Mouse (Mus musculus) liver, postnatal 0 days (tissue): ENCODE data around the gene Limd2. TPM values are rescaled to one million over a fixed set of nuclear protein-coding genes. Genes with fewer than 3 reads are reported as not detected.

ENCODE experiments used
- ATAC-seq: fragments of 200-750 bp; cut with Nextera tagmentation; 2 replicates; pipeline ENCODE4 v1.8.0; 2017; ENCODE audit warnings: mild to moderate bottlenecking, moderate library complexity
- DNase-seq: peaks from one replicate; pipeline ENCODE4 v3.0.0-alpha.2; 2016
- H3K27ac ChIP-seq: fragments of 300-500 bp; sonication (generic); 2 replicates; pipeline ENCODE4 v1.5.1; 2014; ENCODE audit warnings: antibody characterized with exemption, moderate library complexity, mild to moderate bottlenecking, low read depth
- H3K27me3 ChIP-seq: fragments of 300-500 bp; sonication (generic); 2 replicates; pipeline ENCODE4 v1.6.1; 2014; ENCODE audit warnings: low read length, control low read depth, mixed read lengths; ENCODE audit not compliant: insufficient read depth
- H3K36me3 ChIP-seq: fragments of 300-500 bp; sonication (generic); replicated peaks from 2 replicates; pipeline ENCODE4 v1.6.1; 2014; ENCODE audit warnings: mild to moderate bottlenecking, control low read depth, low read length, moderate library complexity, mixed read lengths; ENCODE audit not compliant: insufficient read depth
- H3K4me1 ChIP-seq: fragments of 300-500 bp; sonication (generic); 2 replicates; pipeline ENCODE4 v1.6.1; 2014; ENCODE audit warnings: antibody characterized with exemption, mild to moderate bottlenecking, control low read depth; ENCODE audit not compliant: insufficient read depth
- H3K4me2 ChIP-seq: fragments of 300-500 bp; sonication (generic); 2 replicates; pipeline ENCODE4 v1.6.1; 2014; ENCODE audit warnings: low read depth, mild to moderate bottlenecking, low read length, moderate library complexity, mixed read lengths
- H3K4me3 ChIP-seq: fragments of 300-500 bp; sonication (generic); 2 replicates; pipeline ENCODE4 v1.5.1; 2014; ENCODE audit warnings: low read depth, low read length
- H3K9ac ChIP-seq: fragments of 300-500 bp; sonication (generic); replicated peaks from 2 replicates; pipeline ENCODE4 v1.6.1; 2014; ENCODE audit warnings: mild to moderate bottlenecking, moderate library complexity
- H3K9me3 ChIP-seq: fragments of 300-500 bp; sonication (generic); 2 replicates; pipeline ENCODE4 v1.6.1; 2016; ENCODE audit warnings: mild to moderate bottlenecking, control low read depth, low read length, mixed read lengths
- CTCF ChIP-seq: sonication (generic); IDR thresholded peaks from 2 replicates; pipeline ENCODE4 v1.5.1; 2016; ENCODE audit warnings: antibody characterized with exemption, low read depth
- EP300 ChIP-seq: IDR thresholded peaks from 2 replicates; pipeline ENCODE4 v1.6.1; 2016; ENCODE audit warnings: antibody characterized with exemption, low read depth, mild to moderate bottlenecking
- WGBS: fragments of 180-500 bp; shearing (Covaris S2); extraction: QIAGEN DNeasy Blood & Tissue Kit; methylation state at CpG from one replicate; pipeline ENCODE4 v1.1.7; 2014; ENCODE audit not compliant: insufficient replicate concordance; 5-methylcytosine and 5-hydroxymethylcytosine counted together
- polyA plus RNA-seq: library from polyadenylated mRNA; unstranded; fragments of >200 nt; fragmentation: Nextera tagmentation; extraction: Ambion mirVana; gene quantifications from 2 replicates; pipeline ENCODE4 v1.2.1, GENCODE M21; 2015

The Limd2 gene
- polyA plus RNA-seq, 1 experiment from 2014 or later = 77.5 TPM

DNA sequence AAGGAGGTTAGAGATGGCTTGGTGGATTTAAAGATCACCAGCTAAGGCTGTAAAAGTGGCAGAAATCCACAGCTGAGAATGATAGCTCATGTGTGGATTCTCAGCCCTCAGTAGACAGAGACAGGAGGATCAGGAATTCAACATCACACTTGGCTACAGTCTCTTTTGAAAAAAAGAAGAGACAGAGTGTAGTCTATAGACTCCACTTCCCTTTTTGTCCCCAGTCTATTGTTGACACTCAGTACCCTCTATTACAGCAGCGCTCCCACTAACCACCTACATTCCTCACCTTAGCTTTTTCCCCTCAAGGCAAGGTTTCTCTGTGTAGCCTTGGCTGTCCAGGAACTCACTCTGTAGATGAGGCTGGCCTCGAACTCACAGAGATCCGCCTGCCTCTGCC, 31.1 kb upstream of the Limd2 start:
- Histone ChIP-seq H3K9ac (no peak overlapping the region), H3K4me2 (0 out of 2 replicates have a peak overlapping the region, but pooled peaks have one; percentile 73), H3K27ac (no peak overlapping the region), H3K9me3 (no peaks in the 10 kb centered on the region), H3K4me1 (peaks cover 23% of the 10 kb centered on the region), H3K4me3 (no peak overlapping the region), H3K27me3 (no peaks in the 10 kb centered on the region), H3K36me3 (no peaks in the 10 kb centered on the region)
- DNase-seq (no peak), ATAC-seq (no peak)
- TF ChIP-seq EP300 (no peak), CTCF (no peak)
- WGBS = 81% methylated on average over 3 of the region's 3 CpGs

DNA sequence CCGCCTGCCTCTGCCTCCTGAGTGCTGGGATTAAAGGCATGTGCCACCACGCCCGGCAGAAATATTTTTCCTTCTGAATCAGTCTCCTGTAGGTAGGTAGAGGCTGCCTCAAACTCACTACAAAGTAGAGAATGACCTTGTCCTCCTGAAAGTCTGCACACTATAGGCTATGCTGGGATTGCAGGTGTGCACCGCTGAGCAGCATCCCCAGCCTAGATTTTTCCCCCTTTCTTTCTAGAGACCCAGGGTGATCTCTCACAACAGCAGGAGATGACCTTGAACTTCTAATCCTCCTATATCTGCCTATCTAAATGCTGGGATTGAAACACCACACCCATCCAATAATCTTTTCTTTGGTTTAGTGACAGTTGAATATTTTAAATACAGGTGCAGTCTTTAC, 26.7 kb upstream of the Limd2 start:
- no peak for TF ChIP-seq EP300
- no peak for TF ChIP-seq CTCF
- Histone ChIP-seq H3K4me3 (no peak overlapping the region), H3K27me3 (no peaks in the 10 kb centered on the region), H3K36me3 (no peaks in the 10 kb centered on the region; the same call in 1 of the 2 replicates), H3K4me2 (no peak overlapping the region), H3K9ac (no peak overlapping the region), H3K4me1 (peaks cover 5% of the 10 kb centered on the region), H3K9me3 (no peaks in the 10 kb centered on the region), H3K27ac (no peak overlapping the region)
- 84% methylated on average over 4 of the region's 4 CpGs for WGBS
- no peak for ATAC-seq
- no peak for DNase-seq

DNA sequence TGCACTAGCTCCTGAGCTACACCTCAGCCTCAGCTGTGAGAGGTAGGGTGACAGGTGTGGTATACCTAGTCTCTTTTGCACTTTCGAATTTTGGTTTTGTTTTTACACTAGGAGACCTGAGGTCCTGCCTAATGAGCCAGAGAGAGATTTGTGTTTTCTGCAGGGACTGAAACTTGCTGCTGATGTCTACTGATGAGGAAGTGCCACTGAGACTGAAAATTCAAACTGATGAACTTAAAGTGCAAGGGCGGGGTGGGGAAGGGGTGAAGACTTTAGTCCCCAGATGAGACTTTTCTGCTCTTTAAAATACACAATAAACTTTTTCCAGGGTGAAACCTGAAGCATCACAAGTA, 19.8 kb upstream of the Limd2 start:
- 81% methylated on average over 2 of the region's 2 CpGs for WGBS
- no peak overlapping the region for H3K27ac ChIP-seq
- ATAC-seq (no peak), DNase-seq (no peak)
- H3K27me3 ChIP-seq = no peaks in the 10 kb centered on the region
- H3K4me1 ChIP-seq = peaks cover 6% of the 10 kb centered on the region
- no peak for TF ChIP-seq CTCF
- TF ChIP-seq EP300 = no peak
- H3K4me3 ChIP-seq = no peak overlapping the region
- no peak overlapping the region for H3K9ac ChIP-seq
- no peaks in the 10 kb centered on the region for H3K9me3 ChIP-seq
- peaks cover 3% of the 10 kb centered on the region; the same call in 1 of the 2 replicates for H3K36me3 ChIP-seq
- H3K4me2 ChIP-seq = no peak overlapping the region

DNA sequence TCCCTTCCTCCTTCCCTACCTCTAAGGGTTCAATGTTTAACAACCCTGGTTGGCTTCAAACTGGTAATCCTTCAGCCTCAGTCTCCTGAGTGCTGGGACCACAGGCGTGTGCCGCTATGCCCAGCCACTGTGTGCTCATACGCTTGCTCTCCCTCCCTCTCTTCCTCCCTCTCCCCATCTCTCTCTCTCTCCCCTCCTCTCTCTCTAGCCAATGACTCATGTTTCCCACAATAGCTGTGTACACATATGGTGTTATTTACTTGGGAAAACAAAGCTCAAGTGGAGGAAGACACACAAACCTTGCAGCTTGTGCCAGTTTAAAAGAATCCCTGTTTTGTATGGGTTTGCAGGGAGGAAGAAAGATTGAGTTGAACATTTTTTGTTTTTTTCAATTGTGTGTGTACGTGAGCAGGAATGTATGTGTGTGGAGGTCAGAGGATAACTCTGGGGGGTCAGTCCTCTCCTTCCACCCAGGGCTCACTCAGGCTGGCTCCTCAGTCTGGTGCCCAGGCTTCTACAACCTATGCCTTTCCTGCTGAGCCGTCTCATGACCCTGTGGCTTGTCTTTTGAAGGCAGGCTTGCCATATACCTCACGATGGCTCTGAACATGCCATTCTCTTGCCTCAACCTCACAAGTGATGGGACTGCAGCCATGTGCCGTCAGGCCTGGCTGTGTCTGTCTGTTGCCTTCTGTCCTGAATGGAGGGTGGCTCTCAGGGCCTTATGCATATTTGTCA, 19.2 kb upstream of the Limd2 start:
- Histone ChIP-seq H3K4me1 (peaks cover 7% of the 10 kb centered on the region), H3K9me3 (no peaks in the 10 kb centered on the region), H3K9ac (no peak overlapping the region), H3K4me2 (no peak overlapping the region), H3K36me3 (peaks cover 3% of the 10 kb centered on the region; the same call in 1 of the 2 replicates), H3K27me3 (no peaks in the 10 kb centered on the region), H3K4me3 (no peak overlapping the region), H3K27ac (no peak overlapping the region)
- WGBS = 70% methylated on average over 7 of the region's 7 CpGs
- DNase-seq (no peak), ATAC-seq (peak; percentile 72; the same call in 1 of the 2 replicates)
- TF ChIP-seq EP300 (no peak), CTCF (no peak)

DNA sequence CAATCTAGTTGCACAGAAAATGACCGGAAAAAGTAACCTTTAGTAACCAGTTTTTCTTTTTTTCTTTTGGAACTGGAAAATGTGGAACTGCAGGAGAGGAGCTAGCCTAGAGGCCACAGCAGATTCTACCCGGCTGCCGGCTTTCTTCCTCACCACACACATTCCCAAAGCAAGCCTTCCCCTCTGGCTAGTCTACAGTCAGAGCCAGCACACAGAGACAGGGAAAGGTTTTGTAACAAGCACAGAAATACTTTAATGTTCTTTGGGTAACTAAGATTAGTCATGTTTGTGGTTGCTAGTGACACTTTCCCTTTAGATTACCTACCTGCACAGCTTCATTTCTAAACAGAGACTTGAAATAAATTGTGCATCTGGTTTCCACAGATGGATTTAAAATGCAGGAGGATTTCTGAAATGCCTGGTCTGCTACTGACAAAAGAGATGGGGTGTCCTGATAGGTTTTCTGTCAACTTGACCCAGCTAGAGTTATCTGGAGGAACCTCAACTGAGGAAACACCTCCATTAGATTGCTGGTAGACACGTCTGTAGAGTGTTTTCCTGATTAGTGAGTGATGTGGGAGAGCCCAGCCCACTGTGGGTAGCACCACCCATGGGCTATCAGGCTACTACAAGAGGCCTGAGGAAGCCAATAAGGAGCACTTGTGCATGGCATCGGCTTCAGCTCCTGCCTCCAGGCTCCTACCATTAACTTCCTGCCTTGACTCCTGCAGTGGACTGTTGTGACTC, 17.5 kb upstream of the Limd2 start:
- TF ChIP-seq CTCF = no peak
- TF ChIP-seq EP300 = 0 out of 2 replicates have a peak, but pooled peaks have one; percentile 34
- DNase-seq = no peak
- Histone ChIP-seq H3K27ac (no peak overlapping the region), H3K4me1 (peaks cover 19% of the 10 kb centered on the region), H3K4me2 (0 out of 2 replicates have a peak overlapping the region, but pooled peaks have one; percentile 3), H3K9me3 (no peaks in the 10 kb centered on the region), H3K27me3 (no peaks in the 10 kb centered on the region), H3K9ac (no peak overlapping the region), H3K36me3 (0 out of 2 replicates have a peak, but pooled peaks cover 3% of the 10 kb centered on the region), H3K4me3 (no peak overlapping the region)
- 61% methylated on average over 5 of the region's 5 CpGs for WGBS
- ATAC-seq = 0 out of 2 replicates have a peak, but pooled peaks have one; percentile 48

DNA sequence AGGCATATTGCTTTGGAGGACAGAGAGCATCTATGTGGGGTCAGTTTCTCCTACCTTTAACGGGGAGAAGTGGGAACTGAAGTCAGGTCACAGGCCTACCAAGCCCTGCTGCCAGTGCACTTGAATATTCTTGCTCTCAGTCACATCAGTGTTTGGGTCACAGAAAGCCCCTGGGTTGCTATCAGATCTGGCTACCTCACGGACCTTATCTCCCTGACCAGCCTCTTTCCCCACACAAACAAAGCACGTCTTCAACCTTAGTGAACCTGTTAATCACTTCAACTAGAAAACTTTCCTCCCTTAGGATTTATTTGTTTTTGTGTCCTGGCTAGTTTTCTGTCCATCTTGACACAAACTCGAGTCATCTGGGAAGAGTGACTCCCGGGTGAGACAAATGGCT, 15.7 kb upstream of the Limd2 start:
- no peak overlapping the region for H3K4me3 ChIP-seq
- no peak overlapping the region for H3K27ac ChIP-seq
- peaks cover 19% of the 10 kb centered on the region for H3K4me1 ChIP-seq
- WGBS = 63% methylated on average over 5 of the region's 5 CpGs
- H3K9me3 ChIP-seq = no peaks in the 10 kb centered on the region
- H3K9ac ChIP-seq = no peak overlapping the region
- H3K4me2 ChIP-seq = no peak overlapping the region
- no peak for TF ChIP-seq EP300
- TF ChIP-seq CTCF = no peak
- DNase-seq = no peak
- H3K36me3 ChIP-seq = no peaks in the 10 kb centered on the region
- ATAC-seq = no peak
- no peaks in the 10 kb centered on the region for H3K27me3 ChIP-seq
